Mouse (Mus musculus): ENCODE results near the gene Pds5b. TPM values are rescaled to one million over a fixed set of nuclear protein-coding genes. Genes with fewer than 3 reads are reported as not detected.
"Not testable (repeated sequence)": the region's sequence is repeated elsewhere in the genome, so short reads cannot be mapped to it uniquely, and the experiment has no call there.

The Pds5b gene
- polyA plus RNA-seq, 2 experiments from 2014 or later, result 22.1 to 22.9 TPM

DNA sequence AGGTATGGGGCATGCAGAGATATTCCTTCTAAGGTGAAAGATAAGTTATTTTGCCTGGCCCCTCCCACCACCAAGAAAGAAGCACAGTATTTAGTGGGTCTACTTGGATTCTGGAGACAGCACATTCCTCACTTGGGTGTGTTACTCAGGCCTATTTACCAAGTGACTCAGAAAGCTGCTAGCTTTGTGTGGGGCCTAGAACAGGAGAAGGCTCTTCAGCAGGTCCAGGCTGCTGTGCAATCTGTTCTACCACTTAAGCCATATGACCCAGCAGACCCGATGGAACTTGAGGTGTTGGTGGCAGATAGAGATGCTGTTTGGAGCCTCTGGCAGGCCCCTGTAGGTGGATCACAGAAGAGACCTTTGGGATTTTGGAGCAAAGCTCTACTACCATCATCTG, 33.1 kb downstream of the Pds5b start:
- not testable (repeated sequence) for ATAC-seq

DNA sequence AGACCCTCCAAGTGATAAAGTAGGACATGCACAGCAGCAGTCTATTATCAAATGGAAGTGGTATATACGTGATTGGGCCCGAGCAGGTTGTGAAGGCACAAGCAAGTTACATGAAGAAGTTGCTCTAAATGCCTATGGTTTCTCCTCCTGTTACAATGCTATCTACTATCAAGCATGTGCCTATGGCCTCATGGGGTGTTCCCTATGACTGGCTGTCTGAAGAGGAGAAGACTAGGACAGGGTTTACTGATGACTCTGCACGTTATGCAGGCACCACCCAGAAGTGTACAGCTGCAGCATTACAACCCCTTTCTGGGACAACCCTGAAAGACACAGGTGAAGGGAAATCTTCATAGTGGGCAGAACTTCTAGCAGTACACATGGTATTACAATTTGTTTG, 33.6 kb downstream of the Pds5b start:
- not testable (repeated sequence) for ATAC-seq

DNA sequence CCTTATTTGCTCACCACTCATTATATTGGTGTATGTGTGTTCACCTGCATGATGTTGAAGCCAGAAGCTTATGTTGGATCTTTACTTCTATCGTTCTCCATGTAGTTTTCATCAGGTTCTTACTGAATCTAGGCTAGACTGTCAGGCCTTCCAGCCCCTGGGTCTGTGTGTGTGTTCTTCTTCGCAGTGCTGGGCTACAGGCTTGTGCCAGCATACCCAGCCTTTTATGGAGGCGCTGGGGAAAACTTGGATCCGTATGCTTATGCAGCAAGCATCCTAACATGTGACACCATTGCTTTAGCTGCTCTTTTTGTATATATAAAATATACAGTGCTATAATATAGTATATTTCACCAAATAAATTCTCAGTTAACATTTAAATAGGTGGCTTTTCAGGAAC, 38.0 kb downstream of the Pds5b start:
- ATAC-seq, result no peak

DNA sequence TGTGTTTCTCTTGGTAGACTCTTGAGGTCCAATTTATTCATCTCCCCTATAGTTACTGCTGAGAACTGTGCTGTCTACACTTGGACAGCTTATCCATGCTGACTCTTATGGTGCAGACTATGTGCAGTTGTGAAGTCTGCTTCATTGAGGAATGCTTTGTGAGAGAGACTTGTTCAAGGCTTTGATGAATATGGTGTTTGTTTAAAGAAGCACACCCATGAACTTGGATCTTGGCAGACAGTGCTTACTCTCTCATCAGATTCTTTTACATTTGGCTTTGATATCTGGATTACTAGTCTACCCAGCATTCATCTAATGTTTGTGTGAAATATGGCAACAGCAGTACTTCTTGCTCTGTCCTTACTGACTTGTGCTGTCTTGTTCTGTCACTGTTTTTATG, 39.9 kb downstream of the Pds5b start:
- no peak for ATAC-seq

DNA sequence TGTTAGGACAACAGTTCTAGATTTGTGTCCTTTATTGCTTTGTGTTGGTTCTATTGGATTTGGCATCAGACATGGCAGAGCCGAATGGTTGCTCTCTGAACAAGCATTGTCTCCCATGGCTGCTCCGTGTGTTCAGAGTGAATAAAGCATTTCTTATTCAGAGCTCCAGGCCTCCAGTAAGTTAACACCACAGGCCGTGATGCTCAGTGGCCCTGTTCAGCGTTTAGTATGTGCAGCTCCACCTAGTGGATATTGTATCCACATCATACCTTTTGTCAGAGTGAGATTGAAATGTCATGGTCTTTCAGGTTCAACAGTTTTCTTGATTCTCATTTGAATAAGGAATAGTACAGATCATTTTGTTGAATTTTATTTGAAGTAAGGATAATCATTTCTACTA, 44.2 kb downstream of the Pds5b start:
- ATAC-seq, result peak; percentile 92

DNA sequence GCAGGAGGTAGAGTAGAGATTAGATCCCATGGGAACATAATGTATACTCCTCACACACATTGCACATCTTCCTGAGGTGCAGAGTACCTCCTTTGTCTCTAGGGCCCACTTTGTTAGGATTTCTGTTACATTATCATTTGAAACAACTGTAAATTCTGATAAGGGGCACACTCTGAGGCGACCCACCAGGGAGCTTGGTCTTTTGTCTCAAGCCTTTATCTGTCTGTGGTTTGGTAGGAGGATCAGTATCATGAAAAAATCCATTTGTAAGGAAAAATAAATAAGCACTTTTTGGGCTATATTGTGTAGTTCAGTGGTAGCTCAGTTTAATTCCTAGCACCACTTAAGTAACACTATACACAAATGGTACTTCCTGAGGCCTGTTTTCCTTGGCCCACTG, 51.1 kb downstream of the Pds5b start:
- ATAC-seq, result no peak

DNA sequence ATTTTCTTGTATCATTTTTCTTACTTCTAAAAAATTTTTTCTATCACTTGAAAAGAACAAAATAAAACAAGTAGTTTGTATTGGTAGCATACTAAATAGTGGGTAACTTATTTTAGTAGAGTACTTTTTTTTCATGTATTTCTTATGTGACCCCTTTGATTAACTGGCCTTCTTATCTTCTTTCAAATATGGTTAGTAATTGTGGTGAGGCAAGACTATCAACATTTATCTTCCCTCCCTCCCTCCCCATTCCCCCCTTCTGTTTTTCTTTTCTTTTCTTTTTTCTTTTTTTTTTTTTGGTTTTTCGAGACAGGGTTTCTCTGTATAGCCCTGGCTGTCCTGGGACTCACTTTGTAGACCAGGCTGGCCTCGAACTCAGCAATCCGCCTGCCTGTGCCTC, 63.5 kb downstream of the Pds5b start:
- not testable (repeated sequence) for ATAC-seq

DNA sequence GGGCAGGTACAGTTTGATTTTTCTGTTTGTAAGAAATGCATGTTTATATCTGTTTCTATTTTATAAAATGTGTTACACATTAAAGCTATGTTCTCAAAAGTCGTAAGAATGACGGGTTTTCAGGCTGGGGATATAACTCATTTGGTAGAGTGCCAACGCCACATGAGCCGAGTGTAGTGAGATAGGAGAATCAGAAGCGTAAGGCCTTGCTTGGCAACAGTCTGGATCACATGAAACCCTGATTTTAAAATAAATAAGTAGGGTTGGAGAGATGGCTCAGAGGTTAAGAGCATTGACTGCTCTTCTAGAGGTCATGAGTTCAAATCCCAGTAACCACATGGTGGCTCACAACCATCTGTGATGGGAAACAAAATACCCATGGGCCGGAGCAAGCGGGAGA, 65.8 kb downstream of the Pds5b start:
- ATAC-seq, result no peak

DNA sequence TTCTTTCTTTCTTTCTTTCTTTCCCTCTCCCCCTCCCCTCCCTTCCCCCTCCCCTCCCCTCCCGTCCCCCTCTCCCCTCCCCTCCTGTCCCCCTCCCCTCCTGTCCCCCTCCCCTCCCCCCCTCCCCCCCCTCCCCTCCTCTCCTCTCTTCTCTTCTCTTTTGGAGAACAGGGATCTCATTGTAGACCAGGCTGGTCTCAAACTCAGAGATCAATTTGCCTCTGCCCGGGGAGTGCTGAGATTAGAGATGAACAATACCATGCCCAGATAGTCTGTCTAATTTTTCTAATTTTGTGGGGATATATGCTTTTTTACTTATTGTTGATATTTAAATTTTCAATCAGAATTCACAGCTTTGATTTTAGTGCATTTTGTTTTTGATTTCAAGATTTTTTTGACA, 67.1 kb downstream of the Pds5b start:
- ATAC-seq, result no peak

DNA sequence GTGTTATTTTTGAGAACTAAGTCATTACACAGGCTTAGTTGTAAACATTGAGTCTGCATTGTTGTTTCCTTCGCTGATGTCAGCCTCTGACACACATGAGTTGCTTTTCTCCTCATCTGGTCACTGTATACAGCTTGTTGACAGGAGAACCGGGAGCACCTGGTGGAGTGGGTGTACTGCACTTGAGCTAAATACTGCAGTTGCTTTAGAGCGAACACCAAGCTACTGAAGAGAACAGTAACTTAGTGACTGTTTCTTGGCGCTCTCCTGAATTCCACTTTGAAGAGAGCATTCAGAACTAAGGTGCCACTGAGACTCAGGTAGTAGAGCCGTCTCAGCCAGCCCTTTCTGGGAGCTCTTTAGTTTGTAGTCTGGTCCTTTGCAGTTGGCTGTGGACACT, 83.1 kb downstream of the Pds5b start:
- no peak for ATAC-seq

DNA sequence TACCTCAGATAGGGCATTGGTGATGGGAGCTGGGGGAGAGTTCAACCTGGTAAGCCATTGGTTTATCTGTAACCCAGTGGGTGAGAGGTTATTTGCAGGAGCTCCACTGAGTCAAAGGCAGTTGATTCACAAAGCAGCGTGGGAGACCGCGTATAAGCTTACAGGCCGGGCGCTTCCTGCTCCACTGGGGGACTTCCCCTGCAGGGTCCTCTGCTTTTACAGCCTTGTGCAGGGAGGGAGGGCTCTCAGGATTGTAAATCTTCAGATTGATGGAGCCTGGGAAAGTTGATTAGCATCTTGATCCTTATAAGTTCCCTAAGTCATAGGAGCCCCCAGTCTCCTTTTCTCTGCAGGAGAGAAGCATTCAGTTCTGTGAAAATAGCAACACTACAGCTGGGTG, 98.9 kb downstream of the Pds5b start:
- peak; percentile 92 for ATAC-seq

DNA sequence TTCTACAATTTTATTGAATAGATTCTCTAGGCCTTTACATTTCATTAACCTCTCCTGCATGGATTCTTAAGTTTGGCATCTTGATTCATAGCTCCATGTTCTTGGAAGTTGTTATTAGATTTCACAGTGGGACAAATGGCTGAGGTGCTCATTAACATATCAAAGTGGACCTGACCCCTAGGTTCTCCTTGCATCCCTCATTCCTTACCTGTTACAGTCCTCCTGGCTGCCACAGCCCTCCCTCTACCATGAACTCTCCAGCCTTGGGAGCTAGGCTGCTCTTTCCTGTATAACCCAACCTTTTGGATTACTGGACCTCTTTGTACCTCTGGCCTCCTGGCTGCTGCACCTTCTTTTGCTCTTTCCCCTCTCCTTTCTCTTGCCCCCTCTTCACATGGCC, 99.5 kb downstream of the Pds5b start:
- no peak for ATAC-seq

DNA sequence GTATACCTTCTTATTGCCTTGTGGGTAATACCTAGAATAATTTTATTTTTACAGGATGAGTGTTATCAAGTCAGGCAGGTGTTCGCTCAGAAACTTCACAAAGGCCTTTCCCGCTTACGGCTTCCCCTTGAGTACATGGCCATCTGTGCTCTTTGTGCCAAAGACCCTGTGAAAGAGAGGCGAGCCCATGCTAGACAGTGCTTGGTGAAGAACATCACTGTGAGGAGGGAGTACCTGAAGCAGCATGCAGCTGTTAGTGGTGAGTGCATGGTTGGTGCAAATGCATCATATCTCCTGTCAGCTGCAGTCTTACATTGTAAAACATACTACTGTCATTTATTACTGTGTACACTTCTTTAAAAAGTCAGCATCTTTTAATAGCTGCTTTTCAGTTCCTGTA, 114.7 kb downstream of the Pds5b start:
- ATAC-seq, result no peak

DNA sequence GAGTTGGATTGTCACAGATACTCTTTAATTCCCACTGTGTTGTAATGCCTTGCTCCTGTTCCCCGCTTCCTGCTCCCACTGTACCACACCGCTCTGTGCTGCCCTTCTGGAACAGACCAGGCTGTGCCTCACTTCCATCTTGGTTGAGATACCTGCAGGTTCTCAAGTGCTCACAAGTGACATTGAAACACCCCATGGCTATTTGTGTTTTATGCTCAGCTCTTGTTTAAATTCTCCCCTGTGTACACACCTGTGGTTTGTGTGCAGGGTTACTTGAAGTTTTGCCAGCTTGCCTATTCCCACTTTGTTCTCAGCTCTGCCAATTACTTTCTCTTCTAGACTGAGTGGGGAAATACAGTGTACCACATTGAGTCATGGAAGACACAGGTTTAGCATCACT, 115.5 kb downstream of the Pds5b start:
- no peak for ATAC-seq

DNA sequence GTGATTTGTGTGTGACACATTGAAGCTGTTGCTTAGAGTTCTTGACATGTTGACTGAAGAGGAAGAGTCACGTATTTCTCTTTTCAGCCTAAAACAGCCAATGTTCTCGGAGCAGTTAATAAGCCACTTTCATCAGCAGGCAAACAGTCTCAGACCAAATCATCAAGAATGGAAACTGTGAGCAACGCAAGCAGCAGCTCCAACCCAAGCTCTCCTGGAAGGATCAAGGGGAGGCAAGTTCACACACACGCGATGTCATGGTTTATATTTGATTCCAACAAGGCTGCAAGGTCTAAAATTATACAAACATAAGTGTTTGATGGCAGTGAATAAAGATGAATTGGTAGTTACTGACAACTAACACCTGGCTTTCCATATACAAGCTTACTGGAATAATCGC, 120.6 kb downstream of the Pds5b start:
- no peak for ATAC-seq

DNA sequence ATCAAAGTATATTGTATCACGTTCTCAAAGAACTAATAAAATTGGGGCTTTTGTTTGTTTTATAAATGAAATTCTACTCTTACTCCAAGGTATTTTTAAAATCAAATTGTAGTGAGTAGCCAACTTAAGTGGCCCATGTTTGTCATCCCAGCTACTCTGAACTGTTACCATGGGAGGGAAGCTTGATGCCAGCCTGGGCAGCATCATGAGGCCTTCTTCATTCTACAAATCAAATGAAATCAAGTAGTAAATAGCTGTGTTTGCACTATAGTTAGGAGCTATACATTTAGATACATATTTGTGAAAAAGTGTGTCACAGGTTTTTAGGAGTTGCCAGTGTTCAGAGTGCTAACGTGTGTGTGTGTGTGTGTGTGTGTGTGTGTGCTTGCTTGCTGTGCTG, 126.5 kb downstream of the Pds5b start:
- ATAC-seq, result no peak

DNA sequence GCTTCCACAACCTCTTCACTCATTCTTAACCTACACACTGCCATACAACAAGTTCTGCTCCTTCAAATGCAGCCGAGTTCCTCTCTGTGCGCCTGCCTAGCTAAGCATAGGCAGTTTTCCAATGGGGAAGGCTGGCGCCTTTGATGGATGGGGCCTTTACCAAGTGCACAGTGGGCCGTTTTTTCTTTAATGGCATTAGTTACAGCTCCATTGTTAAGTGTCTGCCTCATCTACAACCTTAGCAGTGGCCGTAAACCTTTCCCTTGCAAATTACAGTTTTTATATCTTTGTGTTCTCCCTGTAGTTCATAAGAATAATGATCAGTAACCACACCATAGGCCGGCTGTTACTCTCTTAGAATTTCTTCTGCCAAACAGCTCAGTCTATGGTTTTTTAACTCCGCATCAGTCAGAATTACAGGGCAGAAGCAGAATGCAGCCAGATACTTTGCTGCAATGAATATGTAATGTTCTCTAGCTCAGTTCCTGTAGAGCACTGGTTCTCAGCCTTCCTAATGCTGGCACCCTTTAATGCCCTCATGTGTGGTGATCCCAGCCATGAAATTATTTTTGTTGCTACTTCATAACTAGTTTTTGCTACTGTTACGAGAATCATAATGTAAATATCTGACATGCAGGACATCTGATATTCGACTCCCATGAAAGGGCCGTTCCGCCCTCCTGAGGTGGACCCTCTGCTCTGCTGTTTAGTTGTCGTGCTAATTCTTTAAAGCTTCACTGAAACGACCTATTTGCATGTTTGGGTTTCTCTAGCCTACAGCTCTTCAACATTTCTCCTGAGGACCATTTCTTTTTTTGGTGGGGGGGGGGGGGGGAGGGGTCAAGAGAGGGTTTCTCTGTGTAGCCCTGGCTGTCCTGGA, 140.8 kb downstream of the Pds5b start:
- no peak for ATAC-seq

DNA sequence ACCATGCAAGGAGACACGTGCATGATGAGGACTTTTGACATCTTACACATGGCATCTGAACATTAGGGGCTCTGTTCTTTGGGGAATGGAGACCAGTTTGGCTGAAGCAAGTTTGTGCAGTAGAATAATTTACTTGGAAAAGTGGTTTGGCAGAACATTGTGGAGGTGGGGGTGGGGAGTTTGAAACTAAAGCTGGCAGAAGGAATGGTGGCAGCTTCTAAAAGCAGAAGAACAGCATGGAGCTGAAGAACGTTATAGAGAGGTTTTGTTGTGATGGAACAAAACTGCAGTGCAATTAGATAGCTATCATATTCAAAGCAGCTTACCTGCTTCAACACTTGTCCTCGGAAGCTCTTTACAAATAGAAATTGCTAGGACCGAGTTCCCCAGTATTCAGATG, 141.9 kb downstream of the Pds5b start:
- ATAC-seq, result no peak

DNA sequence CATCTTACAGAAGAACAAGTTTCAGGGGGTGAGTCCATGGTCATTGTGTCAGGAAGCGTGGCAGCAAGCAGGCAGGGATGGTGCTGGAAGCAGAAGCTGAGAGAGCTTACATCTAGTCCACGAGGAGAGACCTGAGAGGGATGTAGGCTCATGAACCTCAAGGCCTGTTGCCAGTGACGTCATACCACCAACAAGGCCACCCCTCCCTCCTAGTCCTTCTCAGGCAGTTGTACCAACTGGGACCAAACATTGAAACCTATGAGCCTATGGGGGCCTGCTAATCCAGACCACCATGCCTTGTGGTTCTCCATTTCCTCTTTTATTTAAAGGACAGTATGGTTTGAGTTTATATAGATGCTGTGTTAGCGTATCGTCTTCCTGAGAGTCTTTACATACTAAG, 143.2 kb downstream of the Pds5b start:
- ATAC-seq, result no peak

DNA sequence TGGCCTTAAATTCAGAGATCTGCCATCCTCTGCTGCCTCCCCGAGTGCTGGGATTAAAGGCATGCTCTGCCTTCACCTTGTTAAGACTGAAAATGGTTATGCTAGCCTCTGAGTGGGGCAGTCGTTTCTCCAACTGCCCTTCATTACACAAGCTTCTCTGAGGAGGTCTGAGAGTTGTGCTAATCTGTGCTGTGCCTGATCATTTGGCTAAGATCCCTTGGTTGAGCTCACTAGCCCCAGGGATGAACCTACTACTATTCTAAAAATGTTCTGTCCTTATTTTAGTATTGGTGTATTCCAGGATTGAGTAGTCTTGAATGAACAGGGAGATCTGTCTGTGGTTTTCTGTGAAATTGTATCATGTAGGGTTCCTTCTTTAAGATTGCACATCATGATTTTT, 144.5 kb downstream of the Pds5b start:
- ATAC-seq, result no peak

DNA sequence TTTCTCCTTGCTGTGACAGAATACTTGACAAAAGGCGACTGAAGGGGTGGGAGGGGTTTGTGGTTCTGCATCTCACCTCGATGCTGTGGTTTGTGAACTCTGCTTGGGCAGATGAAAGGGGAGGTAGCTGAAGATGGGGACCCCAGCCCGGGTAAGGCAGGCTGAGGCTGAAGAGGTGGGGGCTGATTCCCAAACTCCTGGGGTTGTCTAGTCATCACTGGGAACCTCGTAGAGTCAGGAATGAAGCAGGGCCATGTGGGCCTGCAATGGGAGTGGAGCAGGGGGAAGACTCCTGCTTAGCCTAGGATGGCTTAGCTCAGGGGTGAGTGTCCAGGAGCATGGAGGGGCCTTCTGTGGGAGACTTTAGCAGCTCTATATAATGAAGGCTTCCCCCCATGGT, 145.3 kb downstream of the Pds5b start:
- no peak for ATAC-seq

DNA sequence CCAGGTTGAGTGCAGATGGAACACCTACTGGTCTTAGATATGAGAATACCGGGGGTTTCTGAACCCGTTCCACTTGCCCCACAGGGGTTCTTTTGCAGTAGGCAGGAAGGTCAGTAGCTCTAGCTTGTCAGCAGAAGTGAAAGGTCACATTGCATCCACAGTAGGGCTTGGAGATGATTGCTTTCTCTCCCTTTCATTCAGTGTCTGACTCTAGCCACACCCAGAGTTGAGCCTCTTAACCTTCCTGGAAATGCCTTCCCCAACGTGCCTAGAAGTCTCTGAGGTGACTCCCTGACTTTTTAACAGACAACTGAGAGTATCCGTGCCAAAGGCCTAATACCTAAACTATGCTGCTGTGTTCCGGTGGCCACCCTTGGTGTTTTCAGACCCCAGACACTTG, 146.0 kb downstream of the Pds5b start:
- ATAC-seq, result no peak

DNA sequence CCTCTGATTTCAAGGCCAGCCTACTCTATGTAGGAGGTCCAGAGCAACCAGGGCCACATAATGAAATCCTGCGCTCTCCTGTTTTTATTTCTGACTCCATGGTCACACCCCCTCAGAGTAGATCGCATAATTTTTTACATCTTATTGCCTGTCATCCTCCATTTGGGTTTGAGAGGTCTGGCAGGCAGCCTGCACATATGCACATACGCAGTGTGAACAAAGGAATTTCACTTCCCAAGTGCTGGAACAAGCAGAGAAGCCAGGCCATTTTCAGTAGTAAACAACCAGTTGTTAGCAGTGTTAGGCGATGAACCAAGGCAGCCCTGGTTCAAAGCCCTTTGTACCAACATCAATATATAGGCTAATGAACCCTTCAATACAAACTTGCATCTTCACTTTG, 147.6 kb downstream of the Pds5b start:
- ATAC-seq, result no peak

DNA sequence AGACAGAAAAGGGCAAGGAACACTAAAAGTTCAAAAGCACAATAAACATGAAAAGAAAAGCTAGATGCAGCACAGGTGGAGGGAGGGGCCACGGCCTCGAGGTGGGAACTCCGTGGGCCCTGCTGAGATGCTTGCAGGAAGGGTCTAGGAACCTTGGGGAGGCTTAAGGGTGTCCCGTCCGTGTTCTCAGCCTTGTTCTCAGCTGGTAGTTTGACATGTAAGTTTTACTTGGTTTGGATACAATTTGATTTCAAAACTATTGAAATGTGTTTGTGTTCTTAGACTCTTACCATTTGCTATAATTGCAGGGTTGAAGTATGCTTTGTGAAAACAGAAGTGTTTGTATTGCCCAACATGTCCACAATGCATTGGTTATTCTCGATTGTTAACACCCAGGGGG, 149.2 kb downstream of the Pds5b start:
- no peak for ATAC-seq

DNA sequence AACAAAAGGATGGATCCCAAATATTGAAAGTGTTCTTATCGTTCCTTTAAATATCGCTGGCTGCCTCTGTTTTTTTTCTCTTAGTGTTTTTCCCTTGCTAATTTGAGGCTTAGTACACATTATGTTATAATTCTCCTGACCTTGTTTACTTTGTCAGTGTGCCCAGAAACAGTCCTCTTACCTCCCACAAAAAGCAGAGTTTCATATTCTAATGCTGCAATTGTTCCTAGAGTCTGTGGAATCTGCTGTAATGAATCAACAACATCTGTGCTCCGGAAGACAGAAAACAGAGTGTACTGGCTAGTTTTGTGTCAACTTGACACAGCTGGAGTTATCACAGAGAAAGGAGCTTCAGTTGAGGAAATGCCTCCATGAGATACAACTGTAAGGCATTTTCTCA, 149.8 kb downstream of the Pds5b start:
- no peak for ATAC-seq
